Mouse (Mus musculus) heart, embryonic 14.5 days (tissue): ENCODE measurements around the gene Palm. TPM values are rescaled to one million over a fixed set of nuclear protein-coding genes. Genes with fewer than 3 reads are reported as not detected.
A peak's percentile ranks its signal among the peaks of the same experiment; 100 is the strongest.

Experiments used
- ATAC-seq: fragments of 200-750 bp; cut with Nextera tagmentation; 2 replicates; pipeline ENCODE4 v1.8.0; 2017; ENCODE audit warnings: low read depth, moderate TSS enrichment; ENCODE audit not compliant: insufficient number of reproducible peaks, insufficient read depth, low FRiP score
- H3K27ac ChIP-seq, 2 experiments: fragments of 200-500 bp in 1 of 2; fragments of 300-500 bp in 1 of 2; sonication (generic) in 1 of 2; replicated peaks in 1 of 2; 2 replicates each; pipeline ENCODE4 v1.5.1; 2012 to 2014; ENCODE audit warnings: low read depth in 2 of 2, low read length in 2 of 2, control low read depth in 1 of 2, mild to moderate bottlenecking in 1 of 2, mixed read lengths in 1 of 2; ENCODE audit not compliant: control insufficient read depth in 1 of 2, insufficient read depth in 1 of 2
- H3K27me3 ChIP-seq: fragments of 300-500 bp; sonication (generic); 2 replicates; pipeline ENCODE4 v1.6.1; 2014; ENCODE audit warnings: mild to moderate bottlenecking, low read length, control low read depth; ENCODE audit not compliant: control insufficient read depth, insufficient read depth
- H3K36me3 ChIP-seq: fragments of 300-500 bp; sonication (generic); 2 replicates; pipeline ENCODE4 v1.6.1; 2014; ENCODE audit warnings: mild to moderate bottlenecking, control low read depth, low read length, mixed read lengths; ENCODE audit not compliant: control insufficient read depth, insufficient read depth
- H3K4me1 ChIP-seq, 2 experiments: fragments of 200-500 bp in 1 of 2; fragments of 300-500 bp in 1 of 2; sonication (generic) in 1 of 2; 2 replicates each; pipeline ENCODE4 v1.6.1; 2012 to 2014; ENCODE audit warnings: low read length in 2 of 2, control low read depth in 1 of 2, mixed read lengths in 1 of 2; ENCODE audit not compliant: control insufficient read depth in 2 of 2, insufficient read depth in 2 of 2
- H3K4me2 ChIP-seq: fragments of 300-500 bp; sonication (generic); 2 replicates; pipeline ENCODE4 v1.6.1; 2014; ENCODE audit warnings: mild to moderate bottlenecking, low read length
- H3K4me3 ChIP-seq, 2 experiments: fragments of 200-500 bp in 1 of 2; fragments of 300-500 bp in 1 of 2; sonication (generic) in 1 of 2; 2 replicates each; pipeline ENCODE4 v1.5.1; 2012 to 2014; ENCODE audit warnings: low read length in 2 of 2, mild to moderate bottlenecking in 2 of 2, control low read depth in 1 of 2, low read depth in 1 of 2, moderate library complexity in 1 of 2; ENCODE audit not compliant: control insufficient read depth in 1 of 2, insufficient read depth in 1 of 2
- H3K9ac ChIP-seq: fragments of 300-500 bp; sonication (generic); 2 replicates; pipeline ENCODE4 v1.6.1; 2014; ENCODE audit warnings: mild to moderate bottlenecking, low read length
- H3K9me3 ChIP-seq: fragments of 300-500 bp; sonication (generic); 2 replicates; pipeline ENCODE4 v1.6.1; 2016; ENCODE audit warnings: low read length, control low read depth; ENCODE audit not compliant: control insufficient read depth
- WGBS: fragments of 180-500 bp; shearing (Covaris S2); extraction: QIAGEN DNeasy Blood & Tissue Kit; methylation state at CpG from one replicate; pipeline ENCODE4 v1.1.7; 2014; 5-methylcytosine and 5-hydroxymethylcytosine counted together
- polyA plus RNA-seq: library from polyadenylated mRNA; unstranded; fragments of >200 nt; fragmentation: Nextera tagmentation; extraction: Ambion mirVana; gene quantifications from 2 replicates; pipeline ENCODE4 v1.2.1, GENCODE M21; 2014

The Palm gene
- polyA plus RNA-seq, result 58.3 and 68.1 TPM in 2 replicates

GRCm38 (mm10) chr10:79793051-79793737 is at the start of gene Palm:
Gene Palm (plus strand): TSS chr10:79793572.
- Histone ChIP-seq H3K9me3 (no peaks in the 10 kb centered on the region), H3K27ac (peak within 1 kb of the TSS; percentile 77 to 80), H3K9ac (peak within 1 kb of the TSS; percentile 88), H3K4me1 (peaks cover 8 to 12% of the 10 kb centered on the region in 2 experiments; a peak in 2 of 4 replicates), H3K27me3 (no peaks in the 10 kb centered on the region), H3K36me3 (no peaks in the 10 kb centered on the region), H3K4me2 (peak within 1 kb of the TSS; percentile 85), H3K4me3 (peak within 1 kb of the TSS; percentile 82 to 84)
- peak; percentile 57; the same call in 1 of the 2 replicates for ATAC-seq
- 5% methylated on average over 49 of the region's 51 CpGs for WGBS

DNA sequence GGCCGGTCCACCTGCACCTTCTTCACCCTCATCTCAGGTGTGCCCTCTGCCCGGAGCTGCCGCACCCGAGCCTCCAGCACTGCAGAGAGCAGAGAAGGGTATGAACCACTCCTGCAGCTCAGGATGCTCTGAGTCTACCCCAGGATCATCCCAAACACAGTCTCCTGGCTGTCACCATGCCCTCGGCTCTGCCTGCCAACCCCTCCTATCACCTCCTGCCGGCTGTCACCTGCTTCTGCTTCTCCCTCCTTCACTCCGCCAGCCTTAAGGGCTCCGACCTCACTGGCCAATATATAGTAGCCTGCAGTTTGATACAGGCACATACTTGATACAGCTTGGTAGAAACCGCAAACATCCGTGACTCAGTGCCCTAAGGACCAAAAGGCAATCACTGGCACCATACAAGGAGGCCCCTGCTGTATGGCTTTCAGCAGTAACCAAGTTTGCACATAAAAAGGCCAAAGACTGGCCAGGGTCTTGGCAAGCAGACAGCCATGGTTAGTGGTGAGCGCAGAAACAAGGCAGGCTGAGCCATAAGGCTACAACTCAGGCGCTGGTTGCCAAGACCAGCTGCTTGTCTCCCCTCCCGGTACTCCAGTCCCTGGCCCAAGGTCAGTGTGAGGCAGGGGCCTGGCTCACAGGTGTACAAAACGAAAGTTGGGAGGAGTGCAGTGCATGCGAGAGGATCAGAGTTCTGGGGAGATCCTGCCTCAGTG is 49.6 kb upstream of the Palm start:
- 92% methylated on average over 15 of the region's 15 CpGs for WGBS
- H3K27ac ChIP-seq, result no peak overlapping the region
- no peak overlapping the region for H3K4me2 ChIP-seq
- H3K9ac ChIP-seq, result no peak overlapping the region
- no peaks in the 10 kb centered on the region for H3K27me3 ChIP-seq
- no peak overlapping the region for H3K4me3 ChIP-seq
- no peak for ATAC-seq
- peaks cover 58% of the 10 kb centered on the region for H3K36me3 ChIP-seq
- peaks cover 3 to 9% of the 10 kb centered on the region in 2 experiments; a peak in 3 of 4 replicates for H3K4me1 ChIP-seq
- H3K9me3 ChIP-seq, result peaks cover 22% of the 10 kb centered on the region

GRCm38 (mm10) chr10:79745411-79745810 is 48.0 kb upstream of the Palm start:
- no peaks in the 10 kb centered on the region for H3K27me3 ChIP-seq
- no peak overlapping the region for H3K27ac ChIP-seq
- peaks cover 6% of the 10 kb centered on the region for H3K9me3 ChIP-seq
- peak overlapping the region in 1 of 2 experiments; percentile 65; a peak in 1 of 4 replicates for H3K4me3 ChIP-seq
- H3K4me2 ChIP-seq, result peak overlapping the region; percentile 79
- H3K36me3 ChIP-seq, result peaks cover 42% of the 10 kb centered on the region
- H3K4me1 ChIP-seq, result peaks cover 3 to 9% of the 10 kb centered on the region in 2 experiments; a peak in 3 of 4 replicates
- H3K9ac ChIP-seq, result peak overlapping the region; percentile 77; the same call in 1 of the 2 replicates
- ATAC-seq, result no peak
- 78% methylated on average over 3 of the region's 3 CpGs for WGBS

DNA sequence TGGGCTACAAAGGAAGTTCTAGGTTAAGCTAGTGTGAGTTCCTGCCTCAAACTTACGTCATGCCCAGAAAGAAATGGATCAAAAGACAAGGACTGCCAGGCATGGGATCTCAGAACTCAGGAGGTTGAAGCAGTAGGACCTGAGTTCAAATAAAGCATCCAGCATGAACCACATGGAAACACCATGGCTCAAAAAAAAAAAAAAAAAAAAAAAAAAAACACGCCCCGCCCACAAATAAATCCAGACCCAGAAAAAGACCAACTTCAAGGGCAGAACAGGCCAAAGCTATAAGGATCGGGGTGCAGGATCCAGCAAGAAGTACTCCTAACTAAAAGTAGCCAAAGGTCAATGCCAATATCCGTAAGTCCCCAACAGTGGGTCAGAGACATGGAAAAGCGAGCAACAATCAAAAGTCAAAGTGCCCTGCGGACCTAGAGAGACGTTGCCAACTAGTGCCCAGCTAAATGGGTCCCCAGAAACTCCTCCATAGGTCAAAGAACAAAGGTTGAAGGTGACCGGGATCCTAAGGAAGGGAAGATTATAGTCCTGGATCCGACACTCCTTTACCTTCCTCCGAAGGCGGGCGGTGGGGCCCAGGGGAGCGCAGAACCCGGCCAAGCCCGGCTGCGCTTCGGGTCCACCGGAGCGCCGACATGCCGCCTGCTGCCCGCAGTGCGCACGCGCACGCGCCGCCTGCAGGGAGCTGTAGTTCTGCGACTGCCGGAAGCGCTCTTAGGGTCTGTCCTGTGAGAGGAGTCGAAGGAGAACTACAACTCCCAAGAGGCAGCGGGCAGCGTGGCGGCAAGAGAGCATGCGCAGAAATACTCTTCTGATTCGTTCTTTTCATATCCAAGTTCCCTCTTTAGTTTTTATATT is 47.2 kb upstream of the Palm start, which contains the start of gene Polrmt:
Polrmt (minus strand) TSS at position 684 of the 876 bp plus-strand sequence.
- H3K9me3 ChIP-seq, result no peaks in the 10 kb centered on the region
- ATAC-seq, result peak; percentile 89
- no peaks in the 10 kb centered on the region for H3K27me3 ChIP-seq
- H3K4me2 ChIP-seq, result peak within 1 kb of the TSS; percentile 79
- H3K9ac ChIP-seq, result peak within 1 kb of the TSS; percentile 77
- H3K4me3 ChIP-seq, result peak within 1 kb of the TSS; percentile 65 to 86
- peak within 1 kb of the TSS in 1 of 2 experiments; percentile 31; a peak in 1 of 4 replicates for H3K27ac ChIP-seq
- H3K4me1 ChIP-seq, result peaks cover 3 to 9% of the 10 kb centered on the region in 2 experiments; a peak in 3 of 4 replicates
- 3% methylated on average over 38 of the region's 38 CpGs for WGBS
- peaks cover 35% of the 10 kb centered on the region for H3K36me3 ChIP-seq

- peaks cover 3 to 9% of the 10 kb centered on the region in 2 experiments; a peak in 3 of 4 replicates for H3K4me1 ChIP-seq
- no peak overlapping the region for H3K27ac ChIP-seq
- peak overlapping the region; percentile 79 for H3K4me2 ChIP-seq
- H3K9me3 ChIP-seq, result no peaks in the 10 kb centered on the region
- peak; percentile 48; the same call in 1 of the 2 replicates for ATAC-seq
- WGBS, result 20% methylated on average over 6 of the region's 6 CpGs
- H3K9ac ChIP-seq, result peak overlapping the region; percentile 55; the same call in 1 of the 2 replicates
- H3K36me3 ChIP-seq, result peaks cover 29% of the 10 kb centered on the region
- no peaks in the 10 kb centered on the region for H3K27me3 ChIP-seq
- peak overlapping the region in 1 of 2 experiments; percentile 8; a peak in 1 of 4 replicates for H3K4me3 ChIP-seq
Observed at GRCm38 (mm10) chr10:79746774-79747151, 46.6 kb upstream of the Palm start.

DNA sequence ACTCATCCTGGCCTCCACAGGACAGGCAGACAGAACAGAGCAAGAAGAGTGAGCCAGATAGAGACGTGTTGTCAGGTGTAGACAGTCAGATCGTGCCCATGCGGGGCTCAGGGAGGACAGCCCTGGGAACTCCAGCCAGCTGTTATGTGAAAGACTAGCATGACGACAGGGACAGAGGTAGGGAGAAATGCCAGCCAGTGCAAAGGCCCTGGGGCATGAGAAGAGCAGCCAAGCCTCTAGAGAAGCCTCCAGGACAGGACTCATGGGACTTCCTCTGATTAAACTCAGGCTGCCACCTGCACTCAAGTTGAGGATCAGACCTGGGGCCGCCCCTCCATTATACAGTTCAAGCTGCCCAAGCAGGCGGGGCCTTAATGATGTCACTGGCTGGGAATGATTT is 44.9 kb upstream of the Palm start:
- 72% methylated on average over 6 of the region's 6 CpGs for WGBS
- H3K4me3 ChIP-seq, result no peak overlapping the region
- H3K36me3 ChIP-seq, result peaks cover 12% of the 10 kb centered on the region
- no peak overlapping the region for H3K9ac ChIP-seq
- H3K27ac ChIP-seq, result no peak overlapping the region
- ATAC-seq, result no peak
- H3K4me1 ChIP-seq, result peaks cover 3 to 9% of the 10 kb centered on the region in 2 experiments; a peak in 3 of 4 replicates
- H3K27me3 ChIP-seq, result no peaks in the 10 kb centered on the region
- no peaks in the 10 kb centered on the region for H3K9me3 ChIP-seq
- H3K4me2 ChIP-seq, result no peak overlapping the region
